Mouse (Mus musculus) heart, postnatal 4 days (tissue): ENCODE results near the gene Lrrc8c. TPM values are rescaled to one million over a fixed set of nuclear protein-coding genes. Genes with fewer than 3 reads are reported as not detected.
"Not testable (repeated sequence)": the region's sequence is repeated elsewhere in the genome, so short reads cannot be mapped to it uniquely, and the experiment has no call there.

Experiments
- DNase-seq: peaks from one replicate; pipeline ENCODE4 v3.0.0; 2021
- total RNA-seq, 2 experiments: library from RNA; stranded (reverse); gene quantifications; 2 replicates each; pipeline ENCODE4 v1.2.3; 2021

Lrrc8c gene
- total RNA-seq, 2 experiments from 2014 or later = 46.3 to 51.6 TPM

GRCm38 (mm10) chr5:105605736-105606135, 86.5 kb downstream of the Lrrc8c start:
- no peak for DNase-seq

GRCm38 (mm10) chr5:105609683-105610082, 90.5 kb downstream of the Lrrc8c start:
- DNase-seq = no peak

- no peak for DNase-seq
These were observed 93.8 kb downstream of the Lrrc8c start for GRCm38 (mm10) chr5:105613002-105613401.

- no peak for DNase-seq
These were observed 94.8 kb downstream of the Lrrc8c start for GRCm38 (mm10) chr5:105614000-105614399.

GRCm38 (mm10) chr5:105614682-105615434, 95.7 kb downstream of the Lrrc8c start:
- no peak for DNase-seq

GRCm38 (mm10) chr5:105615871-105616454, 96.8 kb downstream of the Lrrc8c start:
- no peak for DNase-seq

GRCm38 (mm10) chr5:105616538-105616937, 97.3 kb downstream of the Lrrc8c start:
- no peak for DNase-seq

GRCm38 (mm10) chr5:105618510-105618909, 99.3 kb downstream of the Lrrc8c start:
- DNase-seq = no peak

- DNase-seq = no peak
These were observed 100.5 kb downstream of the Lrrc8c start for GRCm38 (mm10) chr5:105619666-105620065.

GRCm38 (mm10) chr5:105620505-105621116, 101.4 kb downstream of the Lrrc8c start:
- peak; percentile 63 for DNase-seq

- DNase-seq = no peak
These were observed 104.0 kb downstream of the Lrrc8c start for GRCm38 (mm10) chr5:105623074-105623713.

- no peak for DNase-seq
These were observed 105.1 kb downstream of the Lrrc8c start for GRCm38 (mm10) chr5:105624257-105624656.

GRCm38 (mm10) chr5:105625504-105626150, 106.4 kb downstream of the Lrrc8c start:
- DNase-seq = no peak

GRCm38 (mm10) chr5:105626355-105626754, 107.2 kb downstream of the Lrrc8c start:
- no peak for DNase-seq

- no peak for DNase-seq
These were observed 107.9 kb downstream of the Lrrc8c start for GRCm38 (mm10) chr5:105627093-105627492.

- no peak for DNase-seq
These were observed 110.8 kb downstream of the Lrrc8c start for GRCm38 (mm10) chr5:105629955-105630354.

GRCm38 (mm10) chr5:105632066-105632465, 112.9 kb downstream of the Lrrc8c start:
- no peak for DNase-seq

GRCm38 (mm10) chr5:105635576-105635975, 116.4 kb downstream of the Lrrc8c start:
- DNase-seq = no peak

- DNase-seq = peak; percentile 39
These were observed 117.5 kb downstream of the Lrrc8c start for GRCm38 (mm10) chr5:105636484-105637191.

- not testable (repeated sequence) for DNase-seq
These were observed 119.1 kb downstream of the Lrrc8c start for GRCm38 (mm10) chr5:105638266-105638665.

- no peak for DNase-seq
These were observed 119.7 kb downstream of the Lrrc8c start for GRCm38 (mm10) chr5:105638916-105639315.

GRCm38 (mm10) chr5:105639363-105639762, 120.2 kb downstream of the Lrrc8c start:
- DNase-seq = no peak
